Mouse (Mus musculus) hindbrain, embryonic 12.5 days (tissue): ENCODE results near the gene Hoxd1. TPM values are rescaled to one million over a fixed set of nuclear protein-coding genes. Genes with fewer than 3 reads are reported as not detected.

Source experiments
- ATAC-seq: fragments of 200-750 bp; cut with Nextera tagmentation; 2 replicates; pipeline ENCODE4 v1.8.0; 2017; ENCODE audit warnings: moderate TSS enrichment; ENCODE audit not compliant: low FRiP score
- H3K27ac ChIP-seq: fragments of 300-500 bp; sonication (generic); 2 replicates; pipeline ENCODE4 v1.5.1; 2016; ENCODE audit warnings: mild to moderate bottlenecking
- H3K27me3 ChIP-seq: fragments of 300-500 bp; sonication (generic); 2 replicates; pipeline ENCODE4 v1.6.1; 2016; ENCODE audit warnings: mild to moderate bottlenecking
- H3K36me3 ChIP-seq: fragments of 300-500 bp; sonication (generic); 2 replicates; pipeline ENCODE4 v1.6.1; 2016; ENCODE audit warnings: mild to moderate bottlenecking
- H3K4me1 ChIP-seq: fragments of 300-500 bp; sonication (generic); 2 replicates; pipeline ENCODE4 v1.6.1; 2016
- H3K4me2 ChIP-seq: fragments of 300-500 bp; sonication (generic); replicated peaks from 2 replicates; pipeline ENCODE4 v1.6.1; 2016; ENCODE audit warnings: mild to moderate bottlenecking
- H3K4me3 ChIP-seq: fragments of 300-500 bp; sonication (generic); 2 replicates; pipeline ENCODE4 v1.5.1; 2016; ENCODE audit warnings: mild to moderate bottlenecking
- H3K9ac ChIP-seq: fragments of 300-500 bp; sonication (generic); 2 replicates; pipeline ENCODE4 v1.6.1; 2016; ENCODE audit warnings: mild to moderate bottlenecking, moderate library complexity
- H3K9me3 ChIP-seq: fragments of 300-500 bp; sonication (generic); replicated peaks from 2 replicates; pipeline ENCODE4 v1.6.1; 2016; ENCODE audit warnings: mild to moderate bottlenecking
- WGBS: fragments of 180-500 bp; shearing (Covaris S2); methylation state at CpG from one replicate; pipeline ENCODE4 v1.1.7; 2016; 5-methylcytosine and 5-hydroxymethylcytosine counted together
- polyA plus RNA-seq: library from polyadenylated mRNA; unstranded; fragments of >200 nt; fragmentation: Nextera tagmentation; extraction: Ambion mirVana; gene quantifications from 2 replicates; pipeline ENCODE4 v1.2.1, GENCODE M21; 2016

Hoxd1 gene
- polyA plus RNA-seq, 1 experiment from 2014 or later = 2.5 TPM

- peak within 1 kb of the TSS; percentile 85 for H3K27ac ChIP-seq
- no peak; the same call in 1 of the 2 replicates for ATAC-seq
- H3K4me3 ChIP-seq = peak within 1 kb of the TSS; percentile 49
- peak within 1 kb of the TSS; percentile 73 for H3K9ac ChIP-seq
- H3K27me3 ChIP-seq = peaks cover 96% of the 10 kb centered on the region
- peak within 1 kb of the TSS; percentile 49 for H3K4me2 ChIP-seq
- 5% methylated on average over 5 of the region's 5 CpGs for WGBS
- no peaks in the 10 kb centered on the region for H3K9me3 ChIP-seq
- H3K36me3 ChIP-seq = no peaks in the 10 kb centered on the region
- H3K4me1 ChIP-seq = no peaks in the 10 kb centered on the region
Observed at GRCm38 (mm10) chr2:74726551-74726950, 36.2 kb upstream of the Hoxd1 start, which contains the start of gene Gm28230. TSS of gene Gm28230 (plus strand) at chr2:74726728.

DNA sequence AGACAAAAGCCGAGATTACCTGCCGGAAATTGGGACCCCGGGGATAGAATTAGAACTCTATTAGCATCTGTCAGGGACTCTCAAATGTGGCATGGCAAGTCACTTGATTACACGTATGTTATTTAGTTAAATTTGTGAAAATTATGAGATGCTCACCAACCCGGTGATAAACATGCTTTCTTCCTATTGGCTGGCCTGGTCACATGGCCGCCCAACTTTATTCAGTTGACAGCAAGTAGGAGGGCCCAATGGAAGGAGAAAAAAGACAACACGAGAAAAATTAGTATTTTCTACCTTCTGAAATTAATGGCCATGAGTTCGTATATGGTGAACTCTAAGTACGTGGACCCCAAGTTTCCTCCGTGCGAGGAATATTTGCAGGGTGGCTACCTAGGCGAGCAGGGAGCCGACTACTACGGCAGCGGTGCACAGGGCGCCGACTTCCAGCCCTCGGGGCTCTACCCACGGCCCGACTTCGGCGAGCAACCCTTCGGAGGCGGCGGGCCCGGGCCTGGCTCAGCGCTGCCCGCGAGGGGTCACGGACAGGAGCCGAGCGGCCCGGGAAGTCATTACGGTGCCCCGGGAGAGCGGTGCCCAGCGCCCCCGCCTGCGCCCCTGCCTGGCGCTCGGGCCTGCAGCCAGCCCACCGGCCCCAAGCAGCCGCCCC lies 35.7 kb upstream of the Hoxd1 start:
- Histone ChIP-seq H3K27me3 (peaks cover 95% of the 10 kb centered on the region), H3K9me3 (no peaks in the 10 kb centered on the region), H3K4me3 (peak overlapping the region; percentile 49), H3K4me1 (no peaks in the 10 kb centered on the region), H3K27ac (peak overlapping the region; percentile 85), H3K4me2 (peak overlapping the region; percentile 49), H3K36me3 (no peaks in the 10 kb centered on the region), H3K9ac (peak overlapping the region; percentile 73)
- peak; percentile 62; the same call in 1 of the 2 replicates for ATAC-seq
- WGBS = under 1% methylated on average over 42 of the region's 43 CpGs

GRCm38 (mm10) chr2:74727640-74728302 lies 35.0 kb upstream of the Hoxd1 start:
- H3K36me3 ChIP-seq = no peaks in the 10 kb centered on the region
- H3K4me2 ChIP-seq = peak overlapping the region; percentile 49
- H3K4me1 ChIP-seq = no peaks in the 10 kb centered on the region
- WGBS = under 1% methylated on average over 24 of the region's 25 CpGs
- 0 out of 2 replicates have a peak, but pooled peaks have one; percentile 19 for ATAC-seq
- peak overlapping the region; percentile 73 for H3K9ac ChIP-seq
- no peaks in the 10 kb centered on the region for H3K9me3 ChIP-seq
- H3K27ac ChIP-seq = peak overlapping the region; percentile 81
- peaks cover 95% of the 10 kb centered on the region for H3K27me3 ChIP-seq
- H3K4me3 ChIP-seq = peak overlapping the region; percentile 49

DNA sequence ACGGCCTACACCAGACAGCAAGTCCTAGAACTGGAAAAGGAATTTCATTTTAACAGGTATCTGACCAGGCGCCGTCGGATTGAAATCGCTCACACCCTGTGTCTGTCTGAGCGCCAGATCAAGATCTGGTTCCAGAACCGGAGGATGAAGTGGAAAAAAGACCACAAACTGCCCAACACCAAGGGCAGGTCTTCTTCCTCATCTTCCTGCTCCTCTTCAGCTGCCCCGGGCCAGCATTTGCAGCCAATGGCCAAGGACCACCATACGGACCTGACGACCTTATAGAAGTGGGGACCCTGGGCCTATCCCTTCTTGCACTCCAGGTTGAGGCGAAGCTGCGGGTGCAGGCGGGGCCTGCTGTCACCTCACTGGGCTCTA lies 34.5 kb upstream of the Hoxd1 start:
- Histone ChIP-seq H3K9me3 (no peaks in the 10 kb centered on the region), H3K9ac (peak overlapping the region; percentile 73), H3K27me3 (peaks cover 95% of the 10 kb centered on the region), H3K27ac (peak overlapping the region; percentile 81), H3K4me2 (peak overlapping the region; percentile 49), H3K4me3 (peak overlapping the region; percentile 49), H3K36me3 (no peaks in the 10 kb centered on the region), H3K4me1 (no peaks in the 10 kb centered on the region)
- 2% methylated on average over 13 of the region's 13 CpGs for WGBS
- no peak for ATAC-seq

- Histone ChIP-seq H3K27me3 (peaks cover 91% of the 10 kb centered on the region), H3K27ac (peak overlapping the region; percentile 97), H3K4me2 (peak overlapping the region; percentile 49), H3K9me3 (no peaks in the 10 kb centered on the region), H3K4me1 (no peaks in the 10 kb centered on the region), H3K4me3 (peak overlapping the region; percentile 44), H3K36me3 (no peaks in the 10 kb centered on the region), H3K9ac (peak overlapping the region; percentile 51; the same call in 1 of the 2 replicates)
- ATAC-seq = no peak
- WGBS = 2% methylated on average over 8 of the region's 8 CpGs
Observed at GRCm38 (mm10) chr2:74730331-74730730, 32.4 kb upstream of the Hoxd1 start.

GRCm38 (mm10) chr2:74731055-74731454 lies 31.7 kb upstream of the Hoxd1 start:
- Histone ChIP-seq H3K36me3 (no peaks in the 10 kb centered on the region), H3K4me2 (peak overlapping the region; percentile 49), H3K27ac (peak overlapping the region; percentile 97), H3K9ac (peak overlapping the region; percentile 51), H3K4me1 (no peaks in the 10 kb centered on the region), H3K27me3 (peaks cover 91% of the 10 kb centered on the region), H3K4me3 (peak overlapping the region; percentile 44), H3K9me3 (no peaks in the 10 kb centered on the region)
- no peak for ATAC-seq

DNA sequence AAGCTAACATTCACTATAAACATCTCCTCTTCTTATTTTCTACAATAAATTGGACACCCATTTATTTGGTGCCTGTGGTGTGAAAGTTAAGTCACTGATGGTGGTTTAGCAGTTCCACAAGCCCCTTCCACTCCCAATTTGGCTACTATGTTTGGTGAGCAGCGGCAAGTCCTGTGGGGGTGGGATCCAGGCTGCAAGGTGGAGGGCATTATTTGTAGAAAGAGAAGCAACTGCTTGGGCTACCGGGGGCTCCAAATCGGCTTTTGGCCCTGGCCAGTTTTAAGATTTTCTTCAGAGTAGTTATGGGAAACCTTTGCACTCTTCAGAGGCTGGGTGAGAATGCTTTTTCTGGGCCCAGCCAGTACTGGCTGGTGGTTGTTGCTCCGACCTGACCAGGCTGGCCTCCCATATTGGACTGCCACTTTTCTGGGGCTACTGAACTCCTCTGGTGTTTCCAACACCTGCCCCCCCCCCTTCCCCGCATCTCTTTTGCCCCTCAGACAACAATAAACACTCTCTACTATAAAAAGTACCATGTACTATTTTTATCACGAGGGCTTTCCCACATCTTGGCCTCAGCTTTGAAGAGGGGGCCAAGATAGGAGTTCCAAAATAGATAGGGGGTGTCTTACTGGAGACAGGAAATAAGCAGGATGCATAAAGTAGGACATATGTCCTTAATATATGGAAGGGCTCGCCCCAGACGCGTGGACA lies 30.8 kb upstream of the Hoxd1 start:
- H3K27me3 ChIP-seq = peaks cover 90% of the 10 kb centered on the region
- H3K27ac ChIP-seq = peak overlapping the region; percentile 97
- peak overlapping the region; percentile 73 for H3K9ac ChIP-seq
- H3K4me2 ChIP-seq = peak overlapping the region; percentile 49
- no peak for ATAC-seq
- H3K9me3 ChIP-seq = no peaks in the 10 kb centered on the region
- no peaks in the 10 kb centered on the region for H3K4me1 ChIP-seq
- 4% methylated on average over 9 of the region's 9 CpGs for WGBS
- H3K4me3 ChIP-seq = peak overlapping the region; percentile 44
- no peaks in the 10 kb centered on the region for H3K36me3 ChIP-seq

DNA sequence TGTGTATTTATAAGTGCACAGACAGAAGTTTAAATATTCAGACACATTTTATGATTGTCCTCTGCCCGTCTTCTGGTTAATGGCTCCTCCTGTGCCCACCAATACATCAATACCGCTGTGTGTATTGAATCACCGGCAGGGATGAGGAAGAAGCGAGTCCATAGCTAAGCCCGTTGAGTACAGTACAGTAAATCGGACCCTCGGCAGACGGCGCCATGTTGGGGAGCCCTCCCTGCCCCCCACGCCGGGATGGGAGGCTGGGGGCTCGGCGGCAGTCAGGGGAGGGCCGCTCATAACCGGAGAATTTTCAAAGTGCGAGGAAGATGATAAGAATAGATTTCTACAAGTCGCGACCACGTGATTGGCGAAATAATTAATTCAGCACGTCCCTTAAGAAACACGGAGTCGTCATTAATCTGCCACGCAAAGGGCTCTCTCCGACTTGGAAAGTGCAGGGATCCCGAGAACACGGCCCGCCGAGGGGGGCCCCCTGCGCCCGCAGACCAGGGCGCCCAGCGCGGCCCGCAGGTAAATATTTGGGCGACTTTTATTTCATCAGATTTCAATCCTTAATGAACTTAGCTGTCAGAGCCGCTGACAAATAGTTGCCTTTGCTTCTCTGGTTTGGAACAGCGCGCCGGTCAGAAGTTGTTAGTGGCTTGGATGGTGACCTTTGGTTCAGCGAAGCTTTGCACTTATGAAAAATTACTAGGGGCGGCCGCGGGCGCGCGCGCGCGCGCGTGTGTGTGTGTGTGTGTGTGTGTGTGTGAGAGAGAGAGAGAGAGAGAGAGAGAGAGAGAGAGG lies 30.1 kb upstream of the Hoxd1 start:
- Histone ChIP-seq H3K27me3 (peaks cover 90% of the 10 kb centered on the region), H3K27ac (peak overlapping the region; percentile 97)

DNA sequence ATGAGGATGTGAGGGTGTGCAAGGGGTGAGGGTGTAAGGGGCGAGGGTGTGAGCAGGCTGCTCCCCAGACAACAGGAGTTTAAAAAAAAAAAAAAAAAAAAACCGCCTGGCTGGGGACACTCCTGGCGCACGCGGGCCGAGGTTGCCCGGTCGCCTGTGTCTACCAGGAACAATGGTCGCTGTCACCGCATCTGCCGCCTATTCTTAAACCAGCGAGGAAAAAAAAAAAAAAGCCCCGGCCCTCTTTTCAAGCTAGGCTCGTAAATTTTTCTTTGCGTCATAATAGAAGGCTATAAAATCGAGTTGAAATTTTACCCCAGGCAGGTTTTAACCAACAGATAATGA lies 29.5 kb upstream of the Hoxd1 start:
- no peaks in the 10 kb centered on the region for H3K9me3 ChIP-seq
- H3K27me3 ChIP-seq = peaks cover 90% of the 10 kb centered on the region
- H3K9ac ChIP-seq = peak overlapping the region; percentile 73
- 2% methylated on average over 13 of the region's 16 CpGs for WGBS
- H3K4me2 ChIP-seq = peak overlapping the region; percentile 49
- H3K4me3 ChIP-seq = peak overlapping the region; percentile 44
- no peak for ATAC-seq
- peak overlapping the region; percentile 97 for H3K27ac ChIP-seq
- no peaks in the 10 kb centered on the region for H3K4me1 ChIP-seq
- no peaks in the 10 kb centered on the region for H3K36me3 ChIP-seq

More for the DNA sequence above, 30.1 kb upstream of the Hoxd1 start:
- Histone ChIP-seq H3K4me1 (no peaks in the 10 kb centered on the region), H3K4me2 (peak overlapping the region; percentile 49), H3K4me3 (peak overlapping the region; percentile 44), H3K9me3 (no peaks in the 10 kb centered on the region), H3K9ac (peak overlapping the region; percentile 73), H3K36me3 (no peaks in the 10 kb centered on the region)
- ATAC-seq = no peak
- WGBS = under 1% methylated on average over 44 of the region's 52 CpGs

- Histone ChIP-seq H3K36me3 (no peaks in the 10 kb centered on the region), H3K9me3 (no peaks in the 10 kb centered on the region), H3K9ac (peak overlapping the region; percentile 73), H3K27ac (peak overlapping the region; percentile 97), H3K27me3 (peaks cover 90% of the 10 kb centered on the region), H3K4me1 (no peaks in the 10 kb centered on the region), H3K4me2 (peak overlapping the region; percentile 49), H3K4me3 (peak overlapping the region; percentile 44)
- ATAC-seq = no peak
- WGBS = 2% methylated on average over 6 of the region's 6 CpGs
Observed at GRCm38 (mm10) chr2:74733765-74734164, 29.0 kb upstream of the Hoxd1 start.

GRCm38 (mm10) chr2:74734451-74734850 lies 28.3 kb upstream of the Hoxd1 start:
- H3K27me3 ChIP-seq = peaks cover 91% of the 10 kb centered on the region
- no peaks in the 10 kb centered on the region for H3K9me3 ChIP-seq
- ATAC-seq = peak; percentile 39; the same call in 1 of the 2 replicates
- H3K4me1 ChIP-seq = no peaks in the 10 kb centered on the region
- peak overlapping the region; percentile 44 for H3K4me3 ChIP-seq
- peak overlapping the region; percentile 97 for H3K27ac ChIP-seq
- H3K9ac ChIP-seq = peak overlapping the region; percentile 73
- H3K36me3 ChIP-seq = no peaks in the 10 kb centered on the region
- WGBS = 0% methylated on average over 13 of the region's 13 CpGs
- peak overlapping the region; percentile 49 for H3K4me2 ChIP-seq
